Mouse (Mus musculus) midbrain, embryonic 15.5 days (tissue): ENCODE results near the gene Tnr. TPM values are rescaled to one million over a fixed set of nuclear protein-coding genes. Genes with fewer than 3 reads are reported as not detected.

Source experiments
- ATAC-seq: fragments of 200-750 bp; cut with Nextera tagmentation; replicated peaks from 2 replicates; pipeline ENCODE4 v1.8.0; 2017; ENCODE audit warnings: moderate TSS enrichment
- H3K27ac ChIP-seq: fragments of 300-500 bp; sonication (generic); 2 replicates; pipeline ENCODE4 v1.5.1; 2015; ENCODE audit warnings: mild to moderate bottlenecking, inconsistent platforms
- H3K27me3 ChIP-seq: fragments of 300-500 bp; sonication (generic); replicated peaks from 2 replicates; pipeline ENCODE4 v1.6.1; 2015; ENCODE audit warnings: inconsistent platforms
- H3K36me3 ChIP-seq: fragments of 300-500 bp; sonication (generic); replicated peaks from 2 replicates; pipeline ENCODE4 v1.6.1; 2015; ENCODE audit warnings: inconsistent platforms
- H3K4me1 ChIP-seq: fragments of 300-500 bp; sonication (generic); 2 replicates; pipeline ENCODE4 v1.6.1; 2015; ENCODE audit warnings: inconsistent platforms
- H3K4me2 ChIP-seq: fragments of 300-500 bp; sonication (generic); 2 replicates; pipeline ENCODE4 v1.6.1; 2015; ENCODE audit warnings: inconsistent platforms, mild to moderate bottlenecking, moderate library complexity
- H3K4me3 ChIP-seq: fragments of 300-500 bp; sonication (generic); 2 replicates; pipeline ENCODE4 v1.5.1; 2015; ENCODE audit warnings: mild to moderate bottlenecking, inconsistent platforms
- H3K9ac ChIP-seq: fragments of 300-500 bp; sonication (generic); 2 replicates; pipeline ENCODE4 v1.6.1; 2015; ENCODE audit warnings: mild to moderate bottlenecking, inconsistent platforms
- H3K9me3 ChIP-seq: fragments of 300-500 bp; sonication (generic); 2 replicates; pipeline ENCODE4 v1.6.1; 2016; ENCODE audit warnings: inconsistent platforms
- WGBS: fragments of 180-500 bp; shearing (Covaris S2); methylation state at CpG from one replicate; pipeline ENCODE4 v1.1.7; 2015; ENCODE audit warnings: mixed read lengths; 5-methylcytosine and 5-hydroxymethylcytosine counted together
- polyA plus RNA-seq: library from polyadenylated mRNA; unstranded; fragments of >200 nt; fragmentation: Nextera tagmentation; extraction: Ambion mirVana; gene quantifications from 2 replicates; pipeline ENCODE4 v1.2.1, GENCODE M21; 2015

Gene Tnr
- polyA plus RNA-seq, 1 experiment from 2014 or later, result 6.6 TPM

DNA sequence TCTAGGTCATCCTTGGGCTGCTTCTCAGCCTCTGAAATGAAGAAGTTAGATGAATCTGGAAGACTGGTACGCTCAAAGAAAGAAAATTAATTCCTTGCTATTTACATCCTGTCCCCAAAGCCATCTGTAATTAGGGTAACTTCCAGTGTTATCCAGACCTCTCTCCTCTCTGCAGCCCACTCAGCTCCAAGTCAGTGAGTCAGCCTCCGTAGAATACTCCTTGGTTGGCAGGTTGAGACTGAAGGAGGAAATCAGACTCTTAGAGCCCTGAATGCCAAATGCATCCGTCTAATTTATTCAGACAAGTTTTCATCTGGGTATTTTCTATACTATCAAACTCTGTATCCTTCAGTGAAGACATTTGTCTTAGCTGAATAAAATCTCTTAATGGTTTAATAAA lies 255.9 kb downstream of the Tnr start:
- no peaks in the 10 kb centered on the region for H3K9me3 ChIP-seq
- H3K36me3 ChIP-seq, result no peaks in the 10 kb centered on the region
- no peak overlapping the region for H3K4me2 ChIP-seq
- H3K9ac ChIP-seq, result no peak overlapping the region
- H3K27me3 ChIP-seq, result no peaks in the 10 kb centered on the region
- H3K4me1 ChIP-seq, result no peaks in the 10 kb centered on the region
- no peak overlapping the region for H3K4me3 ChIP-seq
- WGBS, result 92% methylated on average over 3 of the region's 3 CpGs
- no peak for ATAC-seq
- no peak overlapping the region for H3K27ac ChIP-seq

DNA sequence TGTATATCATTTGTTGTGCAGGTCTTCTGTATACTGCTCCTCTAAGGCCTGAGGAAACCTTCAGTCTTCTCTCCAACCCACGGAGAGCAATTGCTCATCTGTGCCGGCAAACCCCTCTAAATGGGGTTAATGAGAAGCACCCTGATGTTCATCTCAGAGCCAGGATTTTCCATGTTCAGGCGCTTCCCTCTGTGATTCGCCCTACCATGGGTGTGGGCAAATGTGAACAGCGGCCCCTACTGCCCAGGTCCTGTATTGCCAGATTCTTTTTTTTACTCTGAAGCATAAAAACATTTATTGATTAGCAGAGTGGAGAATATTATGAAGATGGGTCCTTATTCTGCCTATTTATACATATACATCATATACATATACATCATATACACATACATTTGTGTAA lies 260.3 kb downstream of the Tnr start:
- no peak overlapping the region for H3K9ac ChIP-seq
- H3K27ac ChIP-seq, result no peak overlapping the region
- no peaks in the 10 kb centered on the region for H3K9me3 ChIP-seq
- H3K4me3 ChIP-seq, result no peak overlapping the region
- no peaks in the 10 kb centered on the region for H3K27me3 ChIP-seq
- H3K4me2 ChIP-seq, result no peak overlapping the region
- no peaks in the 10 kb centered on the region for H3K36me3 ChIP-seq
- no peak for ATAC-seq
- H3K4me1 ChIP-seq, result peaks cover 5% of the 10 kb centered on the region; the same call in 1 of the 2 replicates
- 36% methylated on average over 5 of the region's 5 CpGs for WGBS

DNA sequence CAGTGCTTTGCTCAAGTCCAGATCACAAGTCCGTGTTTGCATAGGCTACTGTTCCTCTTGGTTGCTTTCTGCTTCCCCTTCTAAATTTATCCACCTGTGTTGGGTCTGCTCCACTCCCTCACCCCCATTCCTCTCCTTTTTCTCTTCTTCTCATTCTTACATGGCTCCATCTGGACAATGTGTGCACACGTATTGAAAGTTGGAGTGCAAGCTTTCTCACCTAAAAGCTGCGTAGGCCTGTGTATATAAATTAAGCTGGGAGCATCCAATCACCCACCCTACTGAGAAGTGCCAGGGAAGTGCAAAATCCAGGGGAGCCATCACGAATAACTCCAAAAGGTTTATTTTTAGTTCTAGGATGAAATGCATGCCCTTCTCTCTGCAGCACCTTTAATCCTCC lies 264.7 kb downstream of the Tnr start:
- 69% methylated on average over 4 of the region's 4 CpGs for WGBS
- Histone ChIP-seq H3K27me3 (no peaks in the 10 kb centered on the region), H3K9ac (no peak overlapping the region), H3K4me1 (peaks cover 5% of the 10 kb centered on the region; the same call in 1 of the 2 replicates), H3K4me2 (no peak overlapping the region), H3K4me3 (no peak overlapping the region), H3K27ac (no peak overlapping the region), H3K9me3 (no peaks in the 10 kb centered on the region), H3K36me3 (no peaks in the 10 kb centered on the region)
- ATAC-seq, result no peak

DNA sequence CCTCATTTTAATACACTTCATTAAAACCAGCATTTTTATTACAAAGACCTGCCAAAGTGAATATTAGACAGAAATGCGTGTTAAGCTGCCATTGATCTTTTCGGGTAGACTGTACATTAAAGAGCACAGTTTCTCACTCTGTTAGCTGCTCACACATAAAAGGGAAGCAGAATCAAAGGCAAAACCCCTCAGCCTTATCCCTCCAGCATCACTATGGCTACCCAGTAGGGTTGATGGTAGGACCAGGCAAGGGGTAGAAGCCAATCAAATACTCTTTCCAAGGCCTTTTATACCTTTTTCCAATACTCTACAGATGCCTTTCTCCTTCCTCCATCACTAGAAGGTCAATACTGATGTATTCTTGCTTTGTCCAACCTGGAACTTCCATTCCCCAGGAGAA lies 269.0 kb downstream of the Tnr start:
- no peak overlapping the region for H3K4me2 ChIP-seq
- H3K4me1 ChIP-seq, result peaks cover 5% of the 10 kb centered on the region; the same call in 1 of the 2 replicates
- no peaks in the 10 kb centered on the region for H3K9me3 ChIP-seq
- no peaks in the 10 kb centered on the region for H3K27me3 ChIP-seq
- H3K36me3 ChIP-seq, result no peaks in the 10 kb centered on the region
- H3K9ac ChIP-seq, result no peak overlapping the region
- no peak overlapping the region for H3K4me3 ChIP-seq
- 69% methylated on average over 2 of the region's 2 CpGs for WGBS
- ATAC-seq, result peak; percentile 79
- H3K27ac ChIP-seq, result no peak overlapping the region

DNA sequence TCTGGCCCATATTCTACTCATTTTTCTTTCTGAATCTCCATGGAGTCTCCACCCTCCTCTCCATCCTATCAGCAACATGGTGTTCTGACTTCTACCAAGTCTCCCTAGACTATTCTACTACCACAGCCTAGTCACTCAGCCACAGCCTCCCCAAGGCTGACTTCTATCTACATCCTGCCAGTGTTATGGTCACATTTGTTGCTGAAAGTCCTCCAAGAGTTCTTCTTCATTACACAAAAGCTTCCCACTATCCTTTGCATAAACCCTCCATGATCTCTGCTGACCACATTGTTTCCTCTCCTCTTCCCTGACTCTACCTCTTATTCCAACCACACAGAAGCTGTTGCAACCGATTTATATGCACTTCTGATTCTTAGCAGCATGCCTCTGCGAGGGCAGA lies 272.5 kb downstream of the Tnr start:
- H3K36me3 ChIP-seq, result no peaks in the 10 kb centered on the region
- no peak overlapping the region for H3K4me2 ChIP-seq
- no peak for ATAC-seq
- H3K27me3 ChIP-seq, result no peaks in the 10 kb centered on the region
- no peak overlapping the region for H3K4me3 ChIP-seq
- no peaks in the 10 kb centered on the region for H3K4me1 ChIP-seq
- 81% methylated on average over 2 of the region's 2 CpGs for WGBS
- no peak overlapping the region for H3K9ac ChIP-seq
- no peak overlapping the region for H3K27ac ChIP-seq
- H3K9me3 ChIP-seq, result no peaks in the 10 kb centered on the region

DNA sequence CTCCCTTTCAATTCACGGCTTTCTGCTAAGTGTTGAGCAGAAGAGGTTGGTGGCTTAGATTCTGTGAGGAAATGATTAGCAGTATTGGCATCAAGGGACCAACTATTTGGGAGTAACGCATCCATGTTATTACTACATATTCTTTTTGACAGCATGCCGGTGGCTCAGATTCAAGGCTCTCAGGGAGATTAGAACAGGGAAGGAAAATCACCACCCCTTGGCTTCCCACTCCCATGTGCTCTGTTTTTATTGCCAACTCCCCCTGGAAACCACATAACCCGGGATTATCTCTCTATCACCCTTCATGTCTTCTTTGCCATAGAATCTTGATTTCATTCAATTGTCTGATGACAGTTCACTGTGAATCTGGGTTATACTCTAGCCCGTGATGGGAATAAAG lies 276.8 kb downstream of the Tnr start:
- Histone ChIP-seq H3K4me1 (peaks cover 3% of the 10 kb centered on the region; the same call in 1 of the 2 replicates), H3K36me3 (no peaks in the 10 kb centered on the region), H3K27me3 (no peaks in the 10 kb centered on the region), H3K27ac (no peak overlapping the region), H3K9ac (no peak overlapping the region), H3K4me2 (no peak overlapping the region), H3K4me3 (no peak overlapping the region), H3K9me3 (no peaks in the 10 kb centered on the region)
- ATAC-seq, result no peak
- WGBS, result 78% methylated on average over 5 of the region's 5 CpGs

DNA sequence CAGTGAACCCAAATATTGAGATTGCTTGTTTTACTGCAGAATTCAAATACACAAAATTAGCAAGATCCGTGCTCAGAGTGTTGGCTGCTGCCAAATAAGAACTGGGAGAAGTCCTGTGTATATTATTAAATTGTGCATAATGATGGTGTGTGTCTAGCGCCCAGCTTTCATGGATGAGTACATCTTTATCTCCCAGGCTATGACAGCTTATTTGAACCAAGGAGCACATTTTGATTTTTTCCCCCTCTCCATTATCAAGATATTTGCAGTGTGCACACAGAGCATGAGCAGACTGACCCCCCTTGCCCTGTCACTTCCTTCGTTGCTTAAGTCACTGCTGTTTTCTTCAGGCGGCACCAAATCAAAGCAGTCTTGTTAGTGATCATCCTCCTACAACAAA lies 278.2 kb downstream of the Tnr start:
- peak; percentile 82; the same call in 1 of the 2 replicates for ATAC-seq
- Histone ChIP-seq H3K27ac (0 out of 2 replicates have a peak overlapping the region, but pooled peaks have one; percentile 0), H3K27me3 (no peaks in the 10 kb centered on the region), H3K4me2 (no peak overlapping the region), H3K4me3 (no peak overlapping the region), H3K9ac (no peak overlapping the region), H3K9me3 (no peaks in the 10 kb centered on the region), H3K4me1 (peaks cover 3% of the 10 kb centered on the region; the same call in 1 of the 2 replicates), H3K36me3 (no peaks in the 10 kb centered on the region)
- 52% methylated on average over 4 of the region's 4 CpGs for WGBS

DNA sequence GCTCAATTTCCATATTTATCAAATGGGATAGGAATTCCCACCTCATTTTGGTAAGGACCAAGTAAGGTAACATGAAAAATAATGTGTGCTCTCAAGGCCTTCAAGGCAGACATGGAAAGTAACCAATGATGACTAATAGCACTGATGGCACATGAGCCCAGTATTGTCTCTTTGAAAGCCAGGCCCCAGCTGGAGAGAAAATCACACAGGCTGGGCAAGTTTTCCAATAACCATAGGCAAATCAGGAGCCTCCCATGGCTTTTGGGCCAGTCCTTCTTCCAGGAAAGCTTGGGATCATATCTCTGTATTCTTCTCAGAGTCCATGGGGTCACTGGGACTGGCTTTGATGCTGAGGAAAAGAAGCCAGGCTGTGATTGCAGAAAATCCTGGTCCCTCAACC lies 280.1 kb downstream of the Tnr start:
- Histone ChIP-seq H3K4me1 (peaks cover 3% of the 10 kb centered on the region; the same call in 1 of the 2 replicates), H3K9me3 (no peaks in the 10 kb centered on the region), H3K27ac (no peak overlapping the region), H3K27me3 (no peaks in the 10 kb centered on the region), H3K9ac (no peak overlapping the region), H3K36me3 (no peaks in the 10 kb centered on the region), H3K4me3 (no peak overlapping the region), H3K4me2 (no peak overlapping the region)
- no peak for ATAC-seq

DNA sequence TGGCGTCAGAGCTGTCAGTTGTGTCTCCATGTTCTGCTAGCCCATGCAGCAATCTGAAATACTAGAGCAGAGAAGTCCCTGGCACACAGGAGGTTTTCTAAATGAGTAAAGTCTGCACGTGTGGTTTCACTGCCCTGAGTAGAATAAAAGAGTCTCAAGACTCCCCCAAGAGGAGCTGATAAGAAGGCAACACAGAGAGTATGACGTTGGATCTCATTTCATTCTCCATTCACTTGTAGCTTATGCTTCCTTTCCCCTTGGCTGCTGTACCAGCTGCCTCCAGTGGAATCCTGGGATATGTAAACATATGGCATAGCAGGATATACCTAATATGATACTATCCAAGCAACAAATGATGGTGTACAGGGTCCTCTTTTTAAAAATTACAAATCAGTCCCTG lies 285.9 kb downstream of the Tnr start:
- Histone ChIP-seq H3K4me2 (no peak overlapping the region), H3K4me1 (peaks cover 6% of the 10 kb centered on the region; the same call in 1 of the 2 replicates), H3K27ac (no peak overlapping the region), H3K36me3 (no peaks in the 10 kb centered on the region), H3K4me3 (no peak overlapping the region), H3K27me3 (no peaks in the 10 kb centered on the region), H3K9me3 (no peaks in the 10 kb centered on the region), H3K9ac (no peak overlapping the region)
- ATAC-seq, result no peak
- WGBS, result 50% methylated on average over 3 of the region's 3 CpGs

DNA sequence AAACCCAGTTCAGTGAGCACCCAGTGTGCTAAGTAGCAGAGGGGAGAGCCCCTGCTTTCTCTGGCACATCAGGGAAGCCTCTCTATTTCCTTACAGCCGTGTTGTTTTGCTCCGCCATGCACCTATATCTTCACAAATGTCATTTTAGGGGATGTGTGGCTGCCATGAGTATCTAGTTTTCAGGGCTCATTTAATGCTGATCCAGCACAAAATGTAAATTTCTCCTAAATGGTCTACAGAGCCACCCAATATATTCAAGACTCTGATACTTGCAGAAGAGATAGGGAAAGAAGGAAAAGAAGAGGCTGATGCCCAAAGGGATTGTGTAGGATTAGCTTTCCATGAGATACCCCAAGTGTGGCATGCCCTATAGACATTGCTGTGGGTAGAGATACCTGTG lies 288.2 kb downstream of the Tnr start:
- Histone ChIP-seq H3K4me1 (peaks cover 6% of the 10 kb centered on the region; the same call in 1 of the 2 replicates), H3K27me3 (no peaks in the 10 kb centered on the region), H3K9me3 (no peaks in the 10 kb centered on the region), H3K27ac (no peak overlapping the region), H3K4me3 (no peak overlapping the region), H3K36me3 (no peaks in the 10 kb centered on the region), H3K4me2 (no peak overlapping the region), H3K9ac (no peak overlapping the region)
- ATAC-seq, result no peak
- 87% methylated on average over 2 of the region's 2 CpGs for WGBS

DNA sequence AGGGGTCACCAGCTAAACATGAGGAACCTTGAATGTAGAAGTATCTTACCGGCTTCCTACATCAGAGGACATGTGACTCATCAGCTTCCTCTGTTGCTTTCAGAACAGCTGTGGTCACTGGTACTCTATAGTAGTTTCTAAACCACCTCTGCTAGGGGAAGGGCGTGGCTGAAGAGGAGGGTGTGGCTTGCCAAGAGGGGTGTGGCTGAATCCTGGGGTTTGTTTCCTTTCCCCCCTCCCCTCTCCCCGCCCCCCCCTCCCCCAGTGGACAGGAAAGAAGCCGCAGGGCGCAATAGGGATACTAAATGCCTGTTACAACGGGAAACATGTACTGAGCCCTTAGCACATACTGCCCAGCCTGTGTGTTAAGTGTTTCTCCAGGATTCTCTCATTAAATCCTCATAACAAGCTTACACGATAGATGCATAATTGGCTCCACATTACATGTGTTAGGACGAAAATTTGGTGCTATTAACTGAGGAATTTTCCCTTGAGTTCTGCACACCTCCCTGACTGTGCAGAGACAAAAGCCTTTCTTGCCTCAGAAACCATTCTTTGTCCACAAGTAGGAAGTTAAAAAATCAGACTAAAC lies 289.3 kb downstream of the Tnr start:
- ATAC-seq, result peak; percentile 55; the same call in 1 of the 2 replicates
- Histone ChIP-seq H3K9me3 (no peaks in the 10 kb centered on the region), H3K27me3 (no peaks in the 10 kb centered on the region), H3K4me3 (no peak overlapping the region), H3K9ac (no peak overlapping the region), H3K4me2 (no peak overlapping the region), H3K27ac (no peak overlapping the region), H3K4me1 (peaks cover 6% of the 10 kb centered on the region; the same call in 1 of the 2 replicates), H3K36me3 (no peaks in the 10 kb centered on the region)
- 14% methylated on average over 8 of the region's 8 CpGs for WGBS

DNA sequence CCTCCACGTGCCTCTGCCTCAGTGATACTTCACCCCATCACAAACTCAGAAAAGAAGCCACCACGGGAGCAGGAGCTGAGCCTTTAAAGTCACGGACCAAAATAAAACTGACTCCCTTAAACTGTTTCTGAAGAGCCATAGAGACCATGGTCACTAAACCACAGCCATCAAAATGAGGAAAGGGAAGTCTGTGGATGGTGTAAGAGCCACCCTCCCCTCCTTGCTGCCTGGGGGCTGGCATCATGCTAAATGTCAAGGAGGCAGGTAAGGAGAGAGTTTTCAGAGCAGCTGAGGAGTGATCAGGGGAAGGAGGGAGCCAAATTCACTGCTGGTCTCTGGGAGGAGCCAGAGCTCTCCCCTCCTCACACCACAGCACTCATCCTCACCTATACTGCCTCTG lies 290.8 kb downstream of the Tnr start:
- WGBS, result 62% methylated on average over 3 of the region's 3 CpGs
- Histone ChIP-seq H3K4me1 (peaks cover 6% of the 10 kb centered on the region; the same call in 1 of the 2 replicates), H3K9me3 (no peaks in the 10 kb centered on the region), H3K36me3 (no peaks in the 10 kb centered on the region), H3K9ac (no peak overlapping the region), H3K27me3 (no peaks in the 10 kb centered on the region), H3K4me3 (no peak overlapping the region), H3K4me2 (no peak overlapping the region), H3K27ac (no peak overlapping the region)
- no peak for ATAC-seq

DNA sequence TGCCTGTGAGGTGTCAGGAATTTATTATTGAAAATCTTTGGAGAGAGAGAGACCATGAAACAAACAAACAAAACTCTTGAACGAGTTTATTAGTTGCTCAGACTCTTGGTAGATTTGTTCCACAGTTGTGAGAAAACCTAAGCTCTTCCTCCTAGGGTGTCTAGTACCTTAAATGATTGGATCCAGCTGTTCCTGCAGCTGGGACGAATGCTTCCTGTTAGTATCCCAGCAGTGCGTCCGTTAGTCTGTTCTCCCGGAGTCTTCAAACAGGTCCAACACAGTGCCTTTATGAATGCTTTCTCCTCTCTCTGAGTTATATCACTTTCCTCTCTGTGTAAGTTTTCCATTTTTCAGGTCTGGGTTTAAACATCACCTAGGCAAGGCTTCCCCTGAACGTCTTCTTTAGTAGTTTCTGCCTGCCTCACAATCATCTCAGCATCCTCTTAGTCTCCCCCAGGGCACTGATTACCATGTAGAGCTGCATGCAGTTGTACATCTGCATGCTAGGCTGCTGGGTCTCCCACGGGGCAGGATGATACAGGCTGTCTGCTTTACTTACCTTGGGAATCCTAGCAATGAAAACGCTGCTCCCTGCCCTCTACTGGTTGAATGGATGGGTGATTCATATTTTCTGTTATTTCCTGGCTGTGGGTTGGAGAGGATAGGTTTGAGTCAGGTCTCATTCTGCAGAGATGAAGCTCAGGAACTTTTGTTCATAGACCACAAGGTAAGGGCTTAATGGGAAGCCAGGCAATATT lies 293.2 kb downstream of the Tnr start:
- no peak; the same call in 1 of the 2 replicates for ATAC-seq
- WGBS, result 50% methylated on average over 8 of the region's 8 CpGs
- Histone ChIP-seq H3K9me3 (no peaks in the 10 kb centered on the region), H3K4me2 (no peak overlapping the region), H3K9ac (no peak overlapping the region), H3K27ac (no peak overlapping the region), H3K27me3 (no peaks in the 10 kb centered on the region), H3K4me3 (no peak overlapping the region), H3K4me1 (peaks cover 6% of the 10 kb centered on the region; the same call in 1 of the 2 replicates), H3K36me3 (no peaks in the 10 kb centered on the region)
